Mouse (Mus musculus): ENCODE measurements at regions not wholly inside any gene's neighbourhood (a gene's known extent, or its start where the extent isn't known, plus 50 kb on each side); places are given as distances from the start of the nearest gene placed in this dataset.

DNA sequence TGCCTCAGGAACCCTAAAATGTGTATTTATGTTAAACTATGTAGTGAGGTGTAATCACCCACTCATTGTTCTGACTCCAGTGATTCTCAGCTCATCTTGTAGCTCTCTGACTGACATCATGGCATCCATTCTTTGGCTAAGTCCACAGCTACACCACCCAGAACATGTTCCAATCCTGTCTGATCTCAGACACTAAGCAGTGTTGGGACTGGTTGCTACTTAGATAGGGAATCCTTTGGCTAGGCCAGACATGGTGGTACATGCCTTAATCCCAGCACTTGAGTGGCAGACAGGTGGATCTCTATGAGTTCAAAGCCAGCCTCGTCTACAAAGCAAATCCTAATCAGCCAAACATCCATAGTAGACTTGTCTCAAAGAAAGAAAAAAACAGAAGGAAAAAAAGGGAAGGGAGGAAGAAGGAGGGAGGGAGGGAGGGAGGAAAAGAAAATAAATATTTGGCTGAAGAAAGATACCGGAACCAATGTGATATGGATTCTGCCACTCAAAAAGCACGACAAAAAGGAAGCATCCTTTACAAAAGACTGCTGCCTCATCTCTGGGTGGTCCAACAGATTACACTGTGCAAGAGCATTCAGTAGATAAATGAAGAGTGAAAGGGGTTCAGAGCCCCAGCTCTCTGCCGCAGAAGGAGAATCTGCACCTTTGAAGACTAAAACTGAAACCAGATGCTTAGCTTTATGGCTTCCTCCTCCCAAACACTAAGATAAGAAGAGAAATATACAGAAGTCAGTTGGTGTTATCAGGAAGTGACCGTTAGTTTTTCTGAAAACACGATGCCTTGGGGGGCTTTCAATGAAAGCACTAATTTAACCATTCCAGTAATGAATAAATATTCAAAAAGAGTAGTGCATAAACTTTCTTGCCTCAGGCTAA, 51.5 kb upstream of the Med13 start:
- no peak overlapping the region for H3K4me3 ChIP-seq
- DNase-seq (ENCODE audit: low spot score), result no peak
- H3K9me3 ChIP-seq, result no peaks in the 10 kb centered on the region
- no peak overlapping the region for H3K27ac ChIP-seq
- H3K4me1 ChIP-seq (replicated peaks), result peaks cover 20% of the 10 kb centered on the region
- H3K36me3 ChIP-seq, result no peaks in the 10 kb centered on the region
- peaks cover 5% of the 10 kb centered on the region; the same call in 1 of the 2 replicates for H3K27me3 ChIP-seq (ENCODE audit: insufficient read depth, poor library complexity, severe bottlenecking)
- 71% methylated on average over 6 of the region's 6 CpGs for WGBS

DNA sequence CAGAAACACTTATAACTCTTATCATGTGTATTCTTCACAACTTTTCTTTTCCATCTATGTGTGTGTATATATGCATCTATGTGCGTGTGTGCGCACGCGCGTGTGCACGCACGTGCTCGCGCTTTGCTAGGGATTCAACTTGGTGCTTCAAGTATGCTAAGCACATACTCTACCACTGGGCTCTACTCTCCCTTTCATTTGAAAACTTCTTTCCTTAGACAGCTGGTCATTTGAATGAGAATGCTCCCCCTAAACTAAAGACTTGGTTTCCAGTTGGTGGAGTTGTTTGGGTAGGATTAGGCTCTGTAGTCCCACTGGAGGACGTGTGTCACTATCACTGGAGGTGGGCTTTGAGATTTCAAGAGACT, 52.2 kb upstream of the Med13 start:
- Histone ChIP-seq H3K9me3 (no peaks in the 10 kb centered on the region), H3K4me3 (no peak overlapping the region), H3K27ac (no peak overlapping the region), H3K27me3 (ENCODE audit: insufficient read depth, poor library complexity, severe bottlenecking) (peaks cover 5% of the 10 kb centered on the region; the same call in 1 of the 2 replicates), H3K4me1 (replicated peaks) (peaks cover 14% of the 10 kb centered on the region), H3K36me3 (no peaks in the 10 kb centered on the region)
- WGBS, result 91% methylated on average over 10 of the region's 10 CpGs
- no peak for DNase-seq (ENCODE audit: low spot score)

DNA sequence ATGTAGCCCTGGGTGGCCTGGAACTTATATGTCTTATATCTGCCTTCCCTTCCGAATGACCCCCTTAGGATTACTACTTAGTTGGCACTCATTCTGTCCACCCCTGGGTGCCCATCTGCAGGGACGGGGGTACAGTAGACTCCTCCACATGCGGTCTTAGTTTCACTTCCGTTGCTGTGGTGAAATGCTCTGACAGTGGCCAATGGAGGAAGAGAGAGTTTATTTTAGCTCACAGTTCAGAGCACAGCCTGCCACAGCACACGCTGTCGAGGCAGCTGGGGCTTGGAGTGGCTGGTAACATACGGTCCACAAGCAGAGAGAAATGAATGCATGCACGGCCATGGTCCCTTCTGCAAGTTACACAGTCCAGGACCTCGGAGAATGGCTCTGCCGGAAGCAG, 53.1 kb upstream of the Med13 start:
- no peak overlapping the region for H3K4me3 ChIP-seq
- 84% methylated on average over 10 of the region's 10 CpGs for WGBS
- peaks cover 5% of the 10 kb centered on the region; the same call in 1 of the 2 replicates for H3K27me3 ChIP-seq (ENCODE audit: insufficient read depth, poor library complexity, severe bottlenecking)
- H3K27ac ChIP-seq, result no peak overlapping the region
- no peaks in the 10 kb centered on the region for H3K36me3 ChIP-seq
- H3K4me1 ChIP-seq (replicated peaks), result peaks cover 10% of the 10 kb centered on the region
- no peak for DNase-seq (ENCODE audit: low spot score)
- H3K9me3 ChIP-seq, result no peaks in the 10 kb centered on the region

DNA sequence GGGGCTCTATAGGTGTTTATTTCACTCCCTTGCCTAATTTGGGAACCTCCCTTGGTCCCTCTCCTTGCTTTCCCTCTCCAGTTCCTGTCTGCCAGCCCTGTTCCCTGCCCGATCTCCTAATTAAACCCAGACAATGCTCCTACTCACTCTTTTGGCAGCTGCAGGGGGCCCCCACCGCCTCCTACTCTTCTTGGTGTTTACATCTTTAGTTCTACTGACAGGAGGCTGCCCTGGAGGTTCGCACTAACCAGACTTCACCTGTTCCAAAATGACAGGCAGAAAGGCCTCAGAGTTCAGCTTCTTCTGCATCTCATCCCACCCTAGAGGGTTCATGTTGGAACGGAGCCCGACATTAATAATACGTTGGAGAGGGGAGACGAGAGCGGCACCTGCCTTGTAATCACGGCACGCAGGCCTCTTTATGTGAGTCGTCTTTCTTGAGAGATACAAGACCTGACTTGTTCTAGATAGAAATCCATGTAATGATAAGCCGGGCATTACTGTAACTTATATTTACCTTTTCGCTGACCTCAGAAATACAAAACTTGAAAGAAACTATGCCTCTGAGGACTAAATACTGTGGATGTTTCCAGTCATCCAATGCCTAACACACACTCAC, 55.5 kb upstream of the Med13 start:
- WGBS, result 63% methylated on average over 13 of the region's 13 CpGs
- DNase-seq (ENCODE audit: low spot score), result peak; percentile 13
- no peaks in the 10 kb centered on the region for H3K9me3 ChIP-seq
- peaks cover 13% of the 10 kb centered on the region for H3K4me1 ChIP-seq (replicated peaks)
- H3K27ac ChIP-seq, result no peak overlapping the region
- no peak overlapping the region for H3K4me3 ChIP-seq
- H3K27me3 ChIP-seq (ENCODE audit: insufficient read depth, poor library complexity, severe bottlenecking), result peaks cover 5% of the 10 kb centered on the region; the same call in 1 of the 2 replicates
- H3K36me3 ChIP-seq, result no peaks in the 10 kb centered on the region

DNA sequence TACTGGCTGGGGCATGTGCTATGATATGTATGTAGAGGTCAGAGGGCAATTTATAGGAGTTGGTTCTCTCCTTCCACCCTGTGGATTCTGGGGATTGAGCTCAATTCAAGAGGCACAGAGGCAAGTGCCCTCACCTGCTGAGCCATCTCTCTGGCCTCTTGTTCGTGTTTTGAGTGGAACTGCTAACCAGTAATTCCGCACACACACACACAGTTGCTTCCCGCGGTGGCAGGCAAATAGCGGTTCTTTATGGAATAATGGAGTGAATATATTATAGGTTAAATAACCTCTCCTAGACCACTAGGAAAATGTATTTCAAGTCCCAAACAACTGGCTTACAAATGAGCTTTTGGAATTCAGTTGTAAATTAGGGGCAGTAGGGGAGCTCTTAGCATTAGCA, 59.1 kb upstream of the Med13 start:
- H3K27me3 ChIP-seq (ENCODE audit: insufficient read depth, poor library complexity, severe bottlenecking), result peaks cover 5% of the 10 kb centered on the region; the same call in 1 of the 2 replicates
- H3K4me3 ChIP-seq, result no peak overlapping the region
- peaks cover 13% of the 10 kb centered on the region for H3K4me1 ChIP-seq (replicated peaks)
- no peak overlapping the region for H3K27ac ChIP-seq
- H3K36me3 ChIP-seq, result no peaks in the 10 kb centered on the region
- WGBS, result 61% methylated on average over 5 of the region's 5 CpGs
- no peak for DNase-seq (ENCODE audit: low spot score)
- H3K9me3 ChIP-seq, result no peaks in the 10 kb centered on the region

DNA sequence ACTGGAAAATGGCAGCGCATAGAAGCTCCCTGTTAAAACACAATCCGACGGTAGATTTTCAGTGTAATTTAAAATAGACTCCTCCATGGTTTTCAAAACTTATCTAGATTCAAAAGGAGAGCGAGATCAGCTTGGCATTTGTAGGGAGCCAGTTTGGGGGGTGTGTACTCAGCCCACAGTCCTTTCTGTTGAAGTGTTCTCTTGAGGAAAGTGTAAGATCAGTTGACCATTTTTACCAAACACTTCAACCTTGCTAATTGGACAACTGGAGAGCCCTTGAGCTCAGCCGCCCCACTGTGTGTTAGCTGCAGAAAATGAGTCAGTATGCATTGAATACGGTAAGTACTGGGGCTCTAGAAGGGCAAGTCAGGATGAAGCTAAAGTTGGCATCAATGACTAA, 59.8 kb upstream of the Med13 start:
- WGBS, result 82% methylated on average over 6 of the region's 6 CpGs
- no peak for DNase-seq (ENCODE audit: low spot score)
- Histone ChIP-seq H3K36me3 (no peaks in the 10 kb centered on the region), H3K4me3 (no peak overlapping the region), H3K4me1 (replicated peaks) (peaks cover 11% of the 10 kb centered on the region), H3K27ac (no peak overlapping the region), H3K9me3 (no peaks in the 10 kb centered on the region), H3K27me3 (ENCODE audit: insufficient read depth, poor library complexity, severe bottlenecking) (0 out of 2 replicates have a peak, but pooled peaks cover 5% of the 10 kb centered on the region)

DNA sequence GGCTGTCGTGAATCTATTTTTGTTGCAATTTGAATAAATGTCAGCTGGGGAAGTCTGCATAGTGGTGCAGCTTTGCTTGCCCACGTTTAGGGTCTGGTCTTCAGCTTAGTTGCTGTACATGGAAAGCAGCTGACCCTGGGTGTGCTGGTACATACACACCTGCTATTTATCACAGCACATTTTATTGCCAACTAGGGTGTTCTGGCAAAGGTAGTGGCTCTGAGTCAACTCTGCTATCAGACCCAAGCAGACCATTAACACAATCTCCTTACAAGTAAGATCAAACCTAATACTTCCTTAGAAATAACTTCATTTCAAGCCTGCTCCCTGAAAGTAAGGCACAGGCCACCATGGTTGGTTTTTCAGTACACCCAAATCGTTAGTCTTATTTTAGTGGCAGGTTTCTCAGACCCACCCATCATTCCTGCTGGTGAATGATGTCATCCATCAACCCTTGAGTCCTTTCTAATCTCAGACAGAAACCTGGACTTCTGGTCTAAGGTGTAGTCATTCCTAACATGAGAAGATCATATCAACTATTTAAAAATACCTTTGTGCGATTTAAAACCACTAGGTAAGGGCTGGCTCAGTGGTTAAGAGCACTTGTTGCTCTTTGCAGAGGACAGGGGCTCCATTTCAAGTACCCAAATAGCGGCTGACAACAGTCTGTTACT, 62.5 kb upstream of the Med13 start:
- DNase-seq (ENCODE audit: low spot score), result no peak
- Histone ChIP-seq H3K9me3 (no peaks in the 10 kb centered on the region), H3K36me3 (no peaks in the 10 kb centered on the region), H3K4me1 (replicated peaks) (0 out of 2 replicates have a peak, but pooled peaks cover 3% of the 10 kb centered on the region), H3K27ac (no peak overlapping the region), H3K27me3 (ENCODE audit: insufficient read depth, poor library complexity, severe bottlenecking) (no peaks in the 10 kb centered on the region), H3K4me3 (no peak overlapping the region)
- 83% methylated on average over 5 of the region's 5 CpGs for WGBS

DNA sequence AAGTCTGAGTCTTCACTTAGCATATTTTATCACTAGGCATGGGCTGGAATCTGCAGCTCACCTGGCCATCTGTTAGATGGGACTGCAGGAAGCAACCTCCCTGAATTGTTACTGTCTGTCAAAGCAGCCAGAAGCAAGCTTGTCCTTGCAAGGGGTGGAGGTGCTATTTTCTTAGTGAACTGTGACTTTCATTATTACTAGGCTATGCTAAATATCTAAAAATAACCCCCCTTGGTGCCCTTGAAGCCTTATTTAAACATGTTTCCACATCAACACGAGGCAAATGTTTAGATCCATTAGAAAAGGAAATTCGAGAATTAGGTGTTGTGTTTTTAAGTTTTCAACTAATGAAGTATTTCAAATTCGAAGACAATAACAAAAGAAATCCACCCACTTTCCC, 55.5 kb upstream of the Rnft1 start:
- Histone ChIP-seq H3K4me1 (replicated peaks) (no peaks in the 10 kb centered on the region), H3K36me3 (no peaks in the 10 kb centered on the region), H3K4me3 (no peak overlapping the region), H3K27me3 (ENCODE audit: insufficient read depth, poor library complexity, severe bottlenecking) (no peaks in the 10 kb centered on the region), H3K9me3 (no peaks in the 10 kb centered on the region), H3K27ac (no peak overlapping the region)
- DNase-seq (ENCODE audit: low spot score), result no peak
- 69% methylated on average over 3 of the region's 3 CpGs for WGBS

DNA sequence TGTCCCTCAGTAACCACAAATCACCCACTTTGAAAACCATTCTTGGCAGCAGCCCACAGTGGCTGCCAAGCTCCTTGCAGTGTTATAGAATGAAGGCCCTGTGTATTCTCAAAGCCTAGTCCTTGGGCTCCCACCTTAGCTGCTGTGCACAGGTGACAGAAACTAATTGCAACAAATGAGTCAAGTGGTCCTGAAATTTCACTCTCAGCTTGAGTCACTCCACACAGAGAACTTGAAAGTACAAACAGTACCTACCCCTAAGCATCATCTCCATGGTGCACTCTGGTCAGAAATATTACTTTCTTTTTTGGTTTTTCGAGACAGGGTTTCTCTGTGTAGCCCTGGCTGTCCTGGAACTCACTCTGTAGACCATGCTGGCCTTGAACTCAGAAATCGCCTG, 54.2 kb upstream of the Rnft1 start:
- Histone ChIP-seq H3K27ac (no peak overlapping the region), H3K27me3 (ENCODE audit: insufficient read depth, poor library complexity, severe bottlenecking) (no peaks in the 10 kb centered on the region), H3K4me1 (replicated peaks) (no peaks in the 10 kb centered on the region), H3K36me3 (no peaks in the 10 kb centered on the region), H3K4me3 (no peak overlapping the region), H3K9me3 (no peaks in the 10 kb centered on the region)
- no peak for DNase-seq (ENCODE audit: low spot score)
- WGBS, result 83% methylated on average over 2 of the region's 2 CpGs

DNA sequence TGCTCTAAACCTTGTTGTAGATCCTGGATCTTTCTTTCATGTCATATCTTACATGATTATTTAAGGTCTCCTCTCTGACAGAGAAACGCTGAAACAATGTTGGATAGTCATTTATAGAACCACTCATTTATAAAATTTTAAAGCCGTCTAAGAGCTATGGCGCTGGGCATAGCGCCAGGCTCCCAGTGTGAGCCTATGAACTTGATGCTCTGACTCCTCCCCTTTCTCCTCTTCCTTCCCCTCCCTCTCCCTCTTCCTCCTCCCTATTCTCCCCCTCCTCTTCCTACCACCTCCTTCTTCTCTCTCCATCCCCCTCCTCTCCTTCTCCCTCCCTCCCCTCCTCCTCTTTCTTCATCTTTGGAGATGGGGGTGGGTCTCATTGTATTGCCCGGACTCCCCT, 52.9 kb upstream of the Rnft1 start:
- Histone ChIP-seq H3K4me3 (no peak overlapping the region), H3K36me3 (no peaks in the 10 kb centered on the region), H3K27ac (no peak overlapping the region), H3K4me1 (replicated peaks) (peaks cover under 1% of the 10 kb centered on the region; the same call in 1 of the 2 replicates), H3K27me3 (ENCODE audit: insufficient read depth, poor library complexity, severe bottlenecking) (no peaks in the 10 kb centered on the region), H3K9me3 (no peaks in the 10 kb centered on the region)
- no peak for DNase-seq (ENCODE audit: low spot score)
- WGBS, result 89% methylated on average over 5 of the region's 5 CpGs

DNA sequence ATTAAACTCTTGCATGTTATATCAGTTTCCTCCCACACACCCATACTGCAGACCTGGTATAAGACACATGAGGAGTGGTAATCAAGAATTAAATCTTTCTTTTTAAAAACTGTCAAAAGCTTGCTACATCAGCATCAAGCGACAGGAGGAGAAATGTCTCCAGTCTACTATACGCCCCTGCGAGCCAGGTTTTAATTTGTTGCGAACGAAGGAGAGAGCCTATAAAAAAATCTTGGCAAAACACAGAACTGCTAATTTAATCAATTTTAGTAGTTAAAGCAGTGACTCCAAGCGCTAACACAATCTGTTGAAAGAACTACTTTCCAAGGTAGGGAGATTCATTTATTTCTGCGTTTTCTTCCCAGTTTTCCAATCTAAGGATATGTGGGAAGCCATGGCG, 50.4 kb upstream of the Rnft1 start:
- DNase-seq (ENCODE audit: low spot score), result no peak
- Histone ChIP-seq H3K36me3 (no peaks in the 10 kb centered on the region), H3K27me3 (ENCODE audit: insufficient read depth, poor library complexity, severe bottlenecking) (no peaks in the 10 kb centered on the region; the same call in 1 of the 2 replicates), H3K9me3 (no peaks in the 10 kb centered on the region), H3K4me1 (replicated peaks) (peaks cover 5% of the 10 kb centered on the region; the same call in 1 of the 2 replicates), H3K4me3 (no peak overlapping the region), H3K27ac (no peak overlapping the region)
- WGBS, result 90% methylated on average over 8 of the region's 8 CpGs
